Mouse (Mus musculus) CH12.LX (cell line): ENCODE data around the gene Cpa2. TPM values are rescaled to one million over a fixed set of nuclear protein-coding genes. Genes with fewer than 3 reads are reported as not detected.

ENCODE experiments used
- DNase-seq: peaks from one replicate; pipeline ENCODE4 v3.0.0-alpha.2; 2013; ENCODE audit errors: extremely low read depth
- H3K27ac ChIP-seq: 2 replicates; pipeline ENCODE4 v1.5.1; 2012; ENCODE audit warnings: low read depth, mild to moderate bottlenecking, control low read depth, moderate library complexity; ENCODE audit not compliant: insufficient read depth
- H3K27me3 ChIP-seq: replicated peaks from 2 replicates; pipeline ENCODE3; 2012; ENCODE audit warnings: inconsistent platforms
- H3K36me3 ChIP-seq, 2 experiments: replicated peaks in 1 of 2; 2 replicates each; pipeline versions ENCODE3 to v1.6.1; 2012; ENCODE audit warnings: inconsistent platforms in 1 of 2, low read length in 1 of 2, mild to moderate bottlenecking in 1 of 2, mixed read lengths in 1 of 2, moderate library complexity in 1 of 2; ENCODE audit not compliant: control insufficient read depth in 1 of 2, insufficient read depth in 1 of 2
- H3K4me1 ChIP-seq, 2 experiments: 2 replicates each; pipeline ENCODE4 v1.6.1; 2012; ENCODE audit warnings: inconsistent platforms in 1 of 2, moderate library complexity in 1 of 2; ENCODE audit not compliant: insufficient read depth in 2 of 2, control insufficient read depth in 1 of 2
- H3K4me2 ChIP-seq: 2 replicates; pipeline ENCODE4 v1.6.1; 2012; ENCODE audit warnings: low read depth, mild to moderate bottlenecking, control low read depth; ENCODE audit not compliant: poor library complexity, insufficient read depth, severe bottlenecking
- H3K4me3 ChIP-seq, 3 experiments: fragments of 150-350 bp in 1 of 3; sonication (generic) in 1 of 3; replicated peaks in 1 of 3; 2 replicates each; pipeline versions ENCODE3 to v1.5.1; 2011 to 2012; ENCODE audit warnings: low read depth in 2 of 3, low read length in 2 of 3, mild to moderate bottlenecking in 2 of 3, moderate library complexity in 2 of 3, control low read depth in 1 of 3, improper control_type of control experiment in 1 of 3, inconsistent platforms in 1 of 3, mixed read lengths in 1 of 3; ENCODE audit not compliant: poor library complexity in 1 of 3
- H3K79me2 ChIP-seq: replicated peaks from 2 replicates; pipeline ENCODE4 v1.6.1; 2012; ENCODE audit warnings: mild to moderate bottlenecking, moderate library complexity; ENCODE audit not compliant: control insufficient read depth, poor library complexity, insufficient read depth, severe bottlenecking; ENCODE audit errors: extremely low read depth
- H3K9ac ChIP-seq: 2 replicates; pipeline ENCODE4 v1.6.1; 2012; ENCODE audit warnings: low read depth, mild to moderate bottlenecking, control low read depth, moderate library complexity; ENCODE audit not compliant: insufficient read depth
- H3K9me3 ChIP-seq: replicated peaks from 2 replicates; pipeline ENCODE3; 2012; ENCODE audit warnings: low read length, inconsistent platforms, mixed read lengths
- CHD1 ChIP-seq: IDR thresholded peaks from 2 replicates; pipeline ENCODE4 v1.6.1; 2012; ENCODE audit warnings: low read depth, low read length, improper control_type of control experiment, inconsistent platforms
- CTCF ChIP-seq, 2 experiments: IDR thresholded peaks in 1 of 2; conservative IDR thresholded peaks in 1 of 2; 2 replicates each; pipeline ENCODE4 v1.5.1; 2011 to 2012; ENCODE audit warnings: low read depth in 2 of 2, low read length in 2 of 2, improper control_type of control experiment in 1 of 2, inconsistent platforms in 1 of 2, mild to moderate bottlenecking in 1 of 2, moderate library complexity in 1 of 2
- E2F4 ChIP-seq: IDR thresholded peaks from 2 replicates; pipeline ENCODE4 v1.6.1; 2011; ENCODE audit warnings: low read depth, low read length, improper control_type of control experiment; ENCODE audit not compliant: insufficient replicate concordance
- EP300 ChIP-seq: IDR thresholded peaks from 2 replicates; pipeline ENCODE4 v1.6.1; 2011; ENCODE audit warnings: low read length, improper control_type of control experiment
- GABPA ChIP-seq: IDR thresholded peaks from 2 replicates; pipeline ENCODE4 v1.6.1; 2012; ENCODE audit warnings: low read depth, low read length, improper control_type of control experiment, inconsistent platforms; ENCODE audit not compliant: insufficient replicate concordance
- IRF4 ChIP-seq: IDR thresholded peaks from 2 replicates; pipeline ENCODE4 v1.6.1; 2014; ENCODE audit warnings: low read depth, mild to moderate bottlenecking, inconsistent platforms, low read length, improper control_type of control experiment
- JUND ChIP-seq: conservative IDR thresholded peaks from 2 replicates; pipeline ENCODE4 v1.6.1; 2011; ENCODE audit warnings: low read depth, low read length, improper control_type of control experiment
- KAT2A ChIP-seq: IDR thresholded peaks from 2 replicates; pipeline ENCODE4 v1.6.1; 2012; ENCODE audit warnings: low read length, improper control_type of control experiment, inconsistent platforms; ENCODE audit not compliant: insufficient replicate concordance
- MEF2A ChIP-seq: IDR thresholded peaks from 2 replicates; pipeline ENCODE4 v1.6.1; 2014; ENCODE audit warnings: low read depth, mild to moderate bottlenecking, inconsistent platforms, low read length, improper control_type of control experiment, borderline replicate concordance
- PAX5 ChIP-seq: IDR thresholded peaks from 2 replicates; pipeline ENCODE4 v1.6.1; 2012; ENCODE audit warnings: low read length, inconsistent platforms, mixed read lengths
- POLR2A ChIP-seq: IDR thresholded peaks from 2 replicates; pipeline ENCODE4 v1.6.1; 2011; ENCODE audit warnings: low read depth, mild to moderate bottlenecking, improper control_type of control experiment, low read length
- POLR2AphosphoS2 ChIP-seq: IDR thresholded peaks from 2 replicates; pipeline ENCODE4 v1.6.1; 2011; ENCODE audit warnings: low read depth, low read length, improper control_type of control experiment
- RAD21 ChIP-seq: IDR thresholded peaks from 2 replicates; pipeline ENCODE4 v1.6.1; 2011; ENCODE audit warnings: low read depth, mild to moderate bottlenecking, low read length, improper control_type of control experiment, moderate library complexity
- RCOR1 ChIP-seq: conservative IDR thresholded peaks from 2 replicates; pipeline ENCODE4 v1.6.1; 2012; ENCODE audit warnings: low read depth, mild to moderate bottlenecking, inconsistent platforms, low read length, improper control_type of control experiment
- SMC3 ChIP-seq: IDR thresholded peaks from 2 replicates; pipeline ENCODE4 v1.6.1; 2011; ENCODE audit warnings: low read depth, low read length, improper control_type of control experiment
- TCF12 ChIP-seq: IDR thresholded peaks from 2 replicates; pipeline ENCODE4 v1.6.1; 2014; ENCODE audit warnings: low read depth, mild to moderate bottlenecking, inconsistent platforms, low read length, improper control_type of control experiment
- UBTF ChIP-seq: IDR thresholded peaks from 2 replicates; pipeline ENCODE4 v1.6.1; 2012; ENCODE audit warnings: low read depth, mild to moderate bottlenecking, inconsistent platforms, low read length, improper control_type of control experiment, moderate library complexity
- ZC3H11A ChIP-seq: IDR thresholded peaks from 2 replicates; pipeline ENCODE4 v1.6.1; 2012; ENCODE audit warnings: low read depth, mild to moderate bottlenecking, inconsistent platforms, low read length, improper control_type of control experiment
- ZKSCAN1 ChIP-seq: IDR thresholded peaks from 2 replicates; pipeline ENCODE4 v1.6.1; 2012; ENCODE audit warnings: low read depth, inconsistent platforms, low read length, improper control_type of control experiment, borderline replicate concordance
- ZMIZ1 ChIP-seq: IDR thresholded peaks from 2 replicates; pipeline ENCODE4 v1.6.1; 2012; ENCODE audit warnings: low read depth, mild to moderate bottlenecking, inconsistent platforms, low read length, improper control_type of control experiment
- ZNF384 ChIP-seq: IDR thresholded peaks from 2 replicates; pipeline ENCODE4 v1.6.1; 2012; ENCODE audit warnings: low read depth, low read length, improper control_type of control experiment, inconsistent platforms
- dilution Hi-C: fragments of 300-500 bp; cut with MboI; formaldehyde crosslinking; loops from 2 replicates; pipeline ENCODE4 v1.14.3; 2020; ENCODE audit warnings: low sequenced_read_pairs; ENCODE audit not compliant: extremely low pct_unique_long_range_greater_than_20kb, extremely low pct_ligation_motif_present
- in situ Hi-C: fragments of 300-500 bp; cut with MboI; formaldehyde crosslinking; loops from 3 replicates; pipeline ENCODE4 v1.14.3; 2019; ENCODE audit warnings: low sequenced_read_pairs, low pct_ligation_motif_present, low pct_unique_long_range_greater_than_20kb, mixed read lengths
- polyA plus RNA-seq: library from polyadenylated mRNA; unstranded; fragments of >175 nt; gene quantifications from 2 replicates; pipeline ENCODE4 v1.2.1, GENCODE M21; 2012; ENCODE audit warnings: low read depth; ENCODE audit not compliant: insufficient read length
- total RNA-seq, 2 experiments: library from RNA; depleted of rRNA; stranded (reverse); fragments of 300-350 nt in 1 of 2; fragments of >200 nt in 1 of 2; gene quantifications; 2 replicates each; pipeline ENCODE4 v1.2.3; 2012 to 2014

Cpa2 gene
- total and polyA plus RNA-seq, 3 experiments: not detected

- TF ChIP-seq IRF4: no peak
Observed at GRCm38 (mm10) chr6:30528800-30529199, 12.6 kb upstream of the Cpa2 start (continued).

- no peak overlapping the region for H3K27ac ChIP-seq
- peak; percentile 31 for DNase-seq
- TF ChIP-seq IRF4: peak; percentile 52; the same call in 1 of the 2 replicates
- TF ChIP-seq CTCF (conservative IDR thresholded peaks at IDR 0.05 in 1 of 2, IDR thresholded peaks at IDR 0.05 in 1 of 2; ENCODE audit: low read depth in 2 of 2, low read length in 2 of 2): peak; percentile 59 to 78
- TF ChIP-seq SMC3: peak; percentile 81
- no peak for TF ChIP-seq GABPA
- TF ChIP-seq ZNF384: peak; percentile 67
- peak; percentile 79 for TF ChIP-seq ZC3H11A
- TF ChIP-seq PAX5: no peak
- TF ChIP-seq RAD21: peak; percentile 88
- TF ChIP-seq, all 38 proteins: peak for 6
- no peak overlapping the region for H3K4me2 ChIP-seq
- H3K36me3 ChIP-seq: no peaks in the 10 kb centered on the region
- no peaks in the 10 kb centered on the region for H3K9me3 ChIP-seq
- no peak overlapping the region for H3K9ac ChIP-seq
- no peaks in the 10 kb centered on the region for H3K4me1 ChIP-seq
- dilution Hi-C loops (no loop called here), in situ Hi-C loops (no loop called here)
- no peak overlapping the region for H3K4me3 ChIP-seq
- no peaks in the 10 kb centered on the region for H3K27me3 ChIP-seq
- H3K79me2 ChIP-seq: no peaks in the 10 kb centered on the region
Observed at GRCm38 (mm10) chr6:30535340-30535739, 6.0 kb upstream of the Cpa2 start.

GRCm38 (mm10) chr6:30538240-30538639, 3.1 kb upstream of the Cpa2 start:
- dilution Hi-C loops: no loop called here
- no peak for TF ChIP-seq ZNF384
- no peak overlapping the region for H3K4me2 ChIP-seq

DNA sequence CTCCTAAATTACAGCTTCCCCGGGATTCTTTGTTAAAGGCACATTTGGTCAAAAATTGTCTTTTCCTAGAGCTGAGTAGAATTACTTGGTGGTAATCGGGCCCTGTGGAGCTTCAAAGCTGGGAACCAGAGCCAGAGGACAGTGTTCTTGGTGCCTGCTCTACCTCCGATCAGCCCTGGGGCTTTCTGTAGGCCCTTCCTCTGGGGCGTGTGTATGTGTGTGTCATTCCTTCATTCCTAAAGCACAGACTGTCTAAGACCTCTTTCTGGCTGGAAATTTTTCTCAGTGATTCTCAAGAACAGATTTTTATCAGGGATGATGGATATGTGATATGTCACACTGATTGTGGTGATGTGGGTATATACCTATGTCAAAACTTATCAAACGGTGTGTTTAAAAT, 2.6 kb upstream of the Cpa2 start:
- Histone ChIP-seq H3K4me2 (no peak overlapping the region), H3K9ac (no peak overlapping the region), H3K27me3 (no peaks in the 10 kb centered on the region), H3K4me3 (no peak overlapping the region), H3K27ac (no peak overlapping the region), H3K79me2 (no peaks in the 10 kb centered on the region), H3K4me1 (no peaks in the 10 kb centered on the region), H3K36me3 (no peaks in the 10 kb centered on the region), H3K9me3 (no peaks in the 10 kb centered on the region)
- in situ Hi-C loops: no loop called here
- DNase-seq: no peak
- dilution Hi-C loops: no loop called here
- no peak for TF ChIP-seq ZKSCAN1
- no peak for TF ChIP-seq E2F4
- no peak for TF ChIP-seq JUND
- TF ChIP-seq MEF2A: no peak
- no peak for TF ChIP-seq CTCF (conservative IDR thresholded peaks at IDR 0.05 in 1 of 2, IDR thresholded peaks at IDR 0.05 in 1 of 2; ENCODE audit: low read depth in 2 of 2, low read length in 2 of 2)
- no peak for TF ChIP-seq CHD1
- no peak for TF ChIP-seq RCOR1
- no peak for TF ChIP-seq GABPA
- TF ChIP-seq KAT2A: no peak
- TF ChIP-seq UBTF: no peak
- no peak for TF ChIP-seq TCF12
- TF ChIP-seq SMC3: no peak
- no peak for TF ChIP-seq PAX5
- no peak for TF ChIP-seq POLR2A
- TF ChIP-seq EP300: no peak
- TF ChIP-seq POLR2AphosphoS2: no peak
- TF ChIP-seq ZMIZ1: no peak

More at GRCm38 (mm10) chr6:30538240-30538639, 3.1 kb upstream of the Cpa2 start:
- in situ Hi-C loops: no loop called here
- Histone ChIP-seq H3K9me3 (no peaks in the 10 kb centered on the region), H3K79me2 (no peaks in the 10 kb centered on the region), H3K27me3 (no peaks in the 10 kb centered on the region), H3K4me1 (no peaks in the 10 kb centered on the region), H3K4me3 (no peak overlapping the region), H3K9ac (no peak overlapping the region), H3K27ac (no peak overlapping the region), H3K36me3 (no peaks in the 10 kb centered on the region)
- no peak for DNase-seq
